Mouse (Mus musculus): Measurements from ENCODE around the gene Dnajb12. TPM values are rescaled to one million over a fixed set of nuclear protein-coding genes. Genes with fewer than 3 reads are reported as not detected.

Gene Dnajb12
- total and polyA plus RNA-seq, 3 experiments = 13.3 to 217 (median 41.7) TPM

DNA sequence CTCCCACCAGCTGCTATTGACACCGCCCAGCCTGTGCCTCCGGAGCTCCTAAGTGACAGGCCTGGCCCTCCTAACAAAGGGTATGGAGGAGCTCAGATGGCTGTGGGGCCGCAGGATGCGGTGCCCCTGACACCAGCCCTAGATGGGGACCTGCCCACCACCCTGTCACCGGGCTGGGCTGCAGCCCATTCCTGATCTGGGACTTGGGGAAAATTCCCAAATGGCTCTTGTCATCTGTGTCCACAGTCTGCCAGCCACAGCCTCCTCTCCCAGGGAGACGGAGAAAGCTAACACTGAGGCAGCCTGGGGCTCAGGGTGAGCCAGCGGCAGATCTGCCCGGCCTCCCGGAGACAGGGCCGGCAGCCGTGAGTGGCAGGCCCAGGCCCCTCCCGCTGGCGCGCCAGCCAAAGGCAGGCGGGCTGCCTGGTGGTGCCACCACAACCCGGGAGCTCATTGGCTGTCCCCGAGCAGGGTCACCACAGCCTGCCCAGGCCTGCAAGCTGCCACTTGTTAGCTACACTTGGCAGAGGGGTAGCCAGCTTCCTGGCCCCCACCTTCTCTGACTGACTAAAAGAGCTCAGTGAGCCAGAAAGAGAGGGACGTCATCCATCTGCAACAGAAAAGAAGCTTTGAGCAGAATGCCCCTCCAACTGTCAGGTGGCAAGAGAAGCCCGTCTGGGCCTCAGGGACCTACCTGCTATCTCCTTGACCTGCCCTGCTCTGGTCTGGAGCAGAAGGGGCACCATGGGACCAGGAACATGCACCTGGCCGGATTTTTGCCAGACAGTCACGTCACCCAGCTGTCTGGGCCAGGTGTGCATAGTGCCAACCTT lies 20.2 kb downstream of the Dnajb12 start:
- Histone ChIP-seq H3K9me3 (replicated peaks; ENCODE audit: insufficient read depth, low read length) (no peaks in the 10 kb centered on the region), H3K27ac (ENCODE audit: control insufficient read depth, low read depth, low read length) (no peak overlapping the region), H3K79me2 (ENCODE audit: control insufficient read depth, insufficient read depth, low read length, poor library complexity) (no peaks in the 10 kb centered on the region), H3K27me3 (ENCODE audit: control insufficient read depth in 1 of 2, insufficient read depth in 2 of 2, low read length in 2 of 2) (no peaks in the 10 kb centered on the region), H3K4me3 (ENCODE audit: control insufficient read depth in 1 of 2, insufficient read depth in 1 of 2, low read depth in 2 of 2, low read length in 2 of 2) (no peak overlapping the region), H3K4me1 (ENCODE audit: control insufficient read depth in 1 of 2, insufficient read depth in 2 of 2, low read length in 2 of 2) (no peaks in the 10 kb centered on the region), H3K36me3 (ENCODE audit: control insufficient read depth in 1 of 2, insufficient read depth in 2 of 2, low read length in 2 of 2) (peaks cover 0 to 2% of the 10 kb centered on the region in 2 experiments; a peak in 1 of 4 replicates), H3K9ac (ENCODE audit: control insufficient read depth, low read depth, low read length, poor library complexity, severe bottlenecking) (no peak overlapping the region)
- no peak for DNase-seq (ENCODE audit: low read depth, low spot score)
- TF ChIP-seq POLR2AphosphoS2 (IDR thresholded peaks at IDR 0.05; ENCODE audit: low read length) (peak; percentile 19; the same call in 1 of the 2 replicates), POLR2A (IDR thresholded peaks at IDR 0.05; ENCODE audit: control insufficient read depth in 1 of 2, insufficient read depth in 1 of 2, low read depth in 1 of 2, low read length in 2 of 2, poor library complexity in 1 of 2) (no peak)

DNA sequence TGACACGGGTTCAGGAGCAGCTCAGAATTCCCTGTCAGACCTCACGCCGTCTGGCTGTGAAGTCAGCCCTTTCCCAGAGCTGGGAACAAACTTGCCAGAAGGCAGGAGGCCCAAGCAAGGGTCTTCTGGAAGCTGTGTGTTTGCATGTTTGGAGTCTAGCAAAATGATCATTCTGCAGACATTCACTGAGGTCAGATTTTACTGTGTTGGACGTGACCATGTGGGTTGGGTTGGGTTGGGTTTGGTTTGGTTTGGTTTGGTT lies 20.7 kb downstream of the Dnajb12 start:
- Histone ChIP-seq H3K4me1 (ENCODE audit: control insufficient read depth in 1 of 2, insufficient read depth in 2 of 2, low read length in 2 of 2) (no peaks in the 10 kb centered on the region), H3K36me3 (ENCODE audit: control insufficient read depth in 1 of 2, insufficient read depth in 2 of 2, low read length in 2 of 2) (peaks cover 0 to 2% of the 10 kb centered on the region in 2 experiments; a peak in 1 of 4 replicates)

DNA sequence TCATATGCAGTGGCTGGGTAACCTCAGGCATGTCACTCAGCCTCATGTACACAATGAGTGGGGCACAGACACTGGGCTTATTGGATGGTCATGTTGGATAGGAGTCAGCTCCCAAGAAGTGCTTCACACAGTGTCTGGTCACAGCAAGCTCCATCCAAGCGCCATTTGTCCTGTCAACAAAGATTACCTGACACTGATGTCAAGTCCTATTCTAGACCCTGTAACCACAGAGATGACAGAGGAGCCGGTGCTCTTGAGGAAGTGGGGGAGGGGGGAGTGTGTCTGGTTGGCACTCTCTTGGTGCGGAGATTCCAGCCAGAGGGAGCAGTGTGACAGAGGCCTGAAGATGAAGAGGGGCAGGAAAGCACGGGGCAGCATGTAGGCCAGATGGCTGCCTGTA lies 21.6 kb downstream of the Dnajb12 start:
- Histone ChIP-seq H3K27me3 (ENCODE audit: control insufficient read depth in 1 of 2, insufficient read depth in 2 of 2, low read length in 2 of 2) (no peaks in the 10 kb centered on the region), H3K79me2 (ENCODE audit: control insufficient read depth, insufficient read depth, low read length, poor library complexity) (no peaks in the 10 kb centered on the region), H3K4me1 (ENCODE audit: control insufficient read depth in 1 of 2, insufficient read depth in 2 of 2, low read length in 2 of 2) (no peaks in the 10 kb centered on the region), H3K36me3 (ENCODE audit: control insufficient read depth in 1 of 2, insufficient read depth in 2 of 2, low read length in 2 of 2) (no peaks in the 10 kb centered on the region; a peak in 1 of 4 replicates), H3K4me3 (ENCODE audit: control insufficient read depth in 1 of 2, insufficient read depth in 1 of 2, low read depth in 2 of 2, low read length in 2 of 2) (no peak overlapping the region), H3K9ac (ENCODE audit: control insufficient read depth, low read depth, low read length, poor library complexity, severe bottlenecking) (no peak overlapping the region), H3K9me3 (replicated peaks; ENCODE audit: insufficient read depth, low read length) (no peaks in the 10 kb centered on the region), H3K27ac (ENCODE audit: control insufficient read depth, low read depth, low read length) (no peak overlapping the region)
- no peak for DNase-seq (ENCODE audit: low read depth, low spot score)
- TF ChIP-seq ELF1 (IDR thresholded peaks at IDR 0.05; ENCODE audit: low read depth, low read length) = no peak
- no peak for TF ChIP-seq MAZ (IDR thresholded peaks at IDR 0.05; ENCODE audit: low read depth, low read length)
- TF ChIP-seq RAD21 (IDR thresholded peaks at IDR 0.05; ENCODE audit: low read depth, low read length) = no peak
- no peak for TF ChIP-seq ZMIZ1 (IDR thresholded peaks at IDR 0.05; ENCODE audit: low read depth, low read length)
- no peak for TF ChIP-seq GATA1 (IDR thresholded peaks at IDR 0.05; ENCODE audit: low read depth, low read length)
- TF ChIP-seq MEF2A (IDR thresholded peaks at IDR 0.05; ENCODE audit: extremely low read depth, insufficient replicate concordance, low read depth, low read length, poor library complexity, severe bottlenecking) = no peak
- no peak for TF ChIP-seq TCF12 (IDR thresholded peaks at IDR 0.05; ENCODE audit: low read depth, low read length)

More for the DNA sequence above, 20.7 kb downstream of the Dnajb12 start:
- no peak overlapping the region for H3K4me3 ChIP-seq (ENCODE audit: control insufficient read depth in 1 of 2, insufficient read depth in 1 of 2, low read depth in 2 of 2, low read length in 2 of 2)
- DNase-seq (ENCODE audit: low read depth, low spot score) = no peak
- no peak for TF ChIP-seq KAT2A (conservative IDR thresholded peaks at IDR 0.05; ENCODE audit: low read depth, low read length)
- no peak for TF ChIP-seq EP300 (IDR thresholded peaks at IDR 0.05; ENCODE audit: low read depth in 1 of 2, low read length in 2 of 2)
- no peak for TF ChIP-seq CHD2 (IDR thresholded peaks at IDR 0.05; ENCODE audit: low read length)
- no peak for TF ChIP-seq RCOR1 (IDR thresholded peaks at IDR 0.05; ENCODE audit: low read depth, low read length)
- TF ChIP-seq UBTF (IDR thresholded peaks at IDR 0.05; ENCODE audit: borderline replicate concordance, insufficient read depth, low read depth, low read length) = no peak
- no peak for TF ChIP-seq E2F4 (IDR thresholded peaks at IDR 0.05; ENCODE audit: borderline replicate concordance, low read depth, low read length)
- no peak for TF ChIP-seq RAD21 (IDR thresholded peaks at IDR 0.05; ENCODE audit: low read depth, low read length)
- no peak for TF ChIP-seq ELF1 (IDR thresholded peaks at IDR 0.05; ENCODE audit: low read depth, low read length)
- no peak for TF ChIP-seq CTCF (IDR thresholded peaks at IDR 0.05 in 2 of 3, conservative IDR thresholded peaks at IDR 0.05 in 1 of 3; ENCODE audit: control insufficient read depth in 1 of 3, insufficient read depth in 1 of 3, low read depth in 2 of 3, low read length in 3 of 3, poor library complexity in 1 of 3, severe bottlenecking in 1 of 3)
- no peak for TF ChIP-seq ETS1 (IDR thresholded peaks at IDR 0.05; ENCODE audit: low read depth, low read length)
- no peak for TF ChIP-seq ZNF384 (IDR thresholded peaks at IDR 0.05; ENCODE audit: low read depth, low read length)
- no peak for TF ChIP-seq HCFC1 (IDR thresholded peaks at IDR 0.05; ENCODE audit: low read depth, low read length)
- TF ChIP-seq CHD1 (IDR thresholded peaks at IDR 0.05; ENCODE audit: low read depth, low read length) = no peak
- no peak for TF ChIP-seq USF2 (IDR thresholded peaks at IDR 0.05; ENCODE audit: borderline replicate concordance in 1 of 2, insufficient read depth in 1 of 2, low read depth in 1 of 2, low read length in 2 of 2)
- TF ChIP-seq POLR2AphosphoS2 (IDR thresholded peaks at IDR 0.05; ENCODE audit: low read length) = no peak
- TF ChIP-seq SMC3 (IDR thresholded peaks at IDR 0.05; ENCODE audit: low read depth, low read length) = no peak
- no peak for TF ChIP-seq NRF1 (IDR thresholded peaks at IDR 0.05; ENCODE audit: insufficient read depth, low read depth, low read length, poor library complexity, severe bottlenecking)
- no peak for TF ChIP-seq TCF12 (IDR thresholded peaks at IDR 0.05; ENCODE audit: low read depth, low read length)
- no peak for TF ChIP-seq TAL1 (IDR thresholded peaks at IDR 0.05; ENCODE audit: low read length)
- H3K9ac ChIP-seq (ENCODE audit: control insufficient read depth, low read depth, low read length, poor library complexity, severe bottlenecking) = no peak overlapping the region
- H3K27me3 ChIP-seq (ENCODE audit: control insufficient read depth in 1 of 2, insufficient read depth in 2 of 2, low read length in 2 of 2) = no peaks in the 10 kb centered on the region
- H3K79me2 ChIP-seq (ENCODE audit: control insufficient read depth, insufficient read depth, low read length, poor library complexity) = no peaks in the 10 kb centered on the region
- H3K27ac ChIP-seq (ENCODE audit: control insufficient read depth, low read depth, low read length) = no peak overlapping the region
- no peaks in the 10 kb centered on the region for H3K9me3 ChIP-seq (replicated peaks; ENCODE audit: insufficient read depth, low read length)

All from MEL (cell line).